ENCODE assay signal across 8 mouse cellular contexts in genomic region chr13:52879918-52880317, GRCm38 (mm10). TPM values are rescaled to one million over a fixed set of nuclear protein-coding genes. Genes with fewer than 3 reads are reported as not detected.
A peak's percentile ranks its signal among the peaks of the same experiment; 100 is the strongest.
DNase-seq lines count a peak whose midpoint lies in the region; ATAC-seq lines count a peak whose summit lies in the region.

No protein-coding gene starts in this region.

- ATAC-seq in cerebellum, adult (ENCODE audit: insufficient number of reproducible peaks, low FRiP score, low TSS enrichment): no peak
- peak; percentile 57; the same call in 1 of the 2 replicates for ATAC-seq in forebrain, embryonic 15.5 days (replicated peaks)
- ATAC-seq in hindbrain, embryonic 14.5 days (ENCODE audit: low FRiP score): peak; percentile 61; the same call in 1 of the 2 replicates
- no peak for ATAC-seq in intestine, embryonic 16.5 days
- ATAC-seq in erythroid progenitor cell, adult 5-6 weeks (replicated peaks; ENCODE audit: low FRiP score, poor library complexity, severe bottlenecking): no peak

- peaks cover 33% of the 10 kb centered on the region for H3K4me1 ChIP-seq in forebrain, embryonic 15.5 days
- peaks cover 18% of the 10 kb centered on the region for H3K4me1 ChIP-seq in hindbrain, embryonic 14.5 days (replicated peaks; ENCODE audit: control insufficient read depth, insufficient read depth, low read length)
- H3K4me1 ChIP-seq in intestine, embryonic 16.5 days (ENCODE audit: control insufficient read depth, insufficient read depth, low read length): no peaks in the 10 kb centered on the region

- peak overlapping the region; percentile 63 for H3K27ac ChIP-seq in forebrain, embryonic 15.5 days (replicated peaks)
- H3K27ac ChIP-seq in hindbrain, embryonic 14.5 days: peak overlapping the region; percentile 52; the same call in 1 of the 2 replicates
- no peak overlapping the region for H3K27ac ChIP-seq in intestine, embryonic 16.5 days (ENCODE audit: low read length)

- H3K27me3 ChIP-seq in forebrain, embryonic 15.5 days: no peaks in the 10 kb centered on the region
- no peaks in the 10 kb centered on the region for H3K27me3 ChIP-seq in hindbrain, embryonic 14.5 days (ENCODE audit: control insufficient read depth, insufficient read depth, low read length)
- H3K27me3 ChIP-seq in intestine, embryonic 16.5 days (replicated peaks; ENCODE audit: control insufficient read depth, insufficient read depth, low read length): no peaks in the 10 kb centered on the region

- H3K4me2 ChIP-seq in forebrain, embryonic 15.5 days (replicated peaks): no peak overlapping the region
- H3K4me2 ChIP-seq in hindbrain, embryonic 14.5 days (replicated peaks): no peak overlapping the region
- no peak overlapping the region for H3K4me2 ChIP-seq in intestine, embryonic 16.5 days (ENCODE audit: low read depth, low read length)

- no peaks in the 10 kb centered on the region for H3K9me3 ChIP-seq in forebrain, embryonic 15.5 days
- H3K9me3 ChIP-seq in hindbrain, embryonic 14.5 days (ENCODE audit: control insufficient read depth, low read length): no peaks in the 10 kb centered on the region
- no peaks in the 10 kb centered on the region for H3K9me3 ChIP-seq in intestine, embryonic 16.5 days (ENCODE audit: control insufficient read depth, low read length)

- 19% methylated on average over 12 of the region's 12 CpGs for WGBS in forebrain, embryonic 15.5 days
- 29% methylated on average over 12 of the region's 12 CpGs for WGBS in hindbrain, embryonic 14.5 days
- 67% methylated on average over 12 of the region's 12 CpGs for WGBS in intestine, embryonic 16.5 days

- no peaks in the 10 kb centered on the region for H3K36me3 ChIP-seq in forebrain, embryonic 15.5 days
- H3K36me3 ChIP-seq in hindbrain, embryonic 14.5 days (replicated peaks; ENCODE audit: control insufficient read depth, insufficient read depth): no peaks in the 10 kb centered on the region
- H3K36me3 ChIP-seq in intestine, embryonic 16.5 days (ENCODE audit: control insufficient read depth, insufficient read depth, low read length): no peaks in the 10 kb centered on the region; the same call in 1 of the 2 replicates

- no peak overlapping the region for H3K4me3 ChIP-seq in forebrain, embryonic 15.5 days
- no peak overlapping the region for H3K4me3 ChIP-seq in hindbrain, embryonic 14.5 days (replicated peaks; ENCODE audit: low read length)
- no peak overlapping the region for H3K4me3 ChIP-seq in intestine, embryonic 16.5 days (ENCODE audit: low read length)

- H3K9ac ChIP-seq in forebrain, embryonic 15.5 days (replicated peaks): 0 out of 2 replicates have a peak overlapping the region, but pooled peaks have one; percentile 23
- no peak overlapping the region for H3K9ac ChIP-seq in hindbrain, embryonic 14.5 days
- no peak overlapping the region for H3K9ac ChIP-seq in intestine, embryonic 16.5 days (ENCODE audit: low read depth, low read length)

- DNase-seq in cerebellum, adult 8-10 months: peak; percentile 34
- DNase-seq in ES-CJ7 (ENCODE audit: low read depth, low spot score): peak; percentile 70
- DNase-seq in hindbrain, embryonic 14.5 days (ENCODE audit: low spot score): no peak
- no peak for DNase-seq in embryo, embryonic 9.5 days (ENCODE audit: extremely low spot score)

RNA-seq across cellular contexts. Expression of gene Auh, which starts 49.6 kb away (rescaled TPM):
- polyA plus RNA-seq in forebrain, embryonic 15.5 days (2015; fragmentation: Nextera tagmentation; extraction: Ambion mirVana): 62.8 and 63.4 TPM in 2 replicates
- 57.6 and 62.4 TPM in 2 replicates for polyA plus RNA-seq in hindbrain, embryonic 14.5 days (2014; fragmentation: Nextera tagmentation; extraction: Ambion mirVana)
- 45.1 and 49.6 TPM in 2 replicates for polyA plus RNA-seq in intestine, embryonic 16.5 days (2015; fragmentation: Nextera tagmentation; extraction: Ambion mirVana)
- total RNA-seq in erythroid progenitor cell, adult 5-6 weeks (2015; ENCODE audit: low replicate concordance): 21.4 and 40.7 TPM in 2 replicates
- total RNA-seq in erythroid progenitor cell, adult 5-6 weeks (2017; ENCODE audit: low replicate concordance): 35.3 and 51.2 TPM in 2 replicates

Comparison
In these comparisons a context has a peak if more than half of its experiments do, and no peak if none do; other contexts are left out.
1. DNase-seq: peak in cerebellum, adult 8-10 months (single experiment) and ES-CJ7 (single experiment); none in hindbrain, embryonic 14.5 days (single experiment) and embryo, embryonic 9.5 days (single experiment).
2. ATAC-seq: peak in forebrain, embryonic 15.5 days (single experiment) and hindbrain, embryonic 14.5 days (single experiment); none in cerebellum, adult (single experiment), intestine, embryonic 16.5 days (single experiment) and erythroid progenitor cell, adult 5-6 weeks (single experiment).